8 mouse cellular contexts compared by ENCODE assay signal in genomic region chr8:25307511-25307910, GRCm38 (mm10).
DNase-seq lines count a peak whose midpoint lies in the region; ATAC-seq and TF ChIP-seq lines count a peak whose summit lies in the region.
"Had no signal": no experiment of that assay in that cellular context is flagged by ENCODE, and none has a peak within 500 bp of the region (broad histone marks: within the 10 kb centered on the region; RNA-seq: fewer than 3 reads in every experiment).

No protein-coding gene starts in this region.

- TF ChIP-seq POLR2A in limb, embryonic 14.5 days (IDR thresholded peaks at IDR 0.05; ENCODE audit: borderline replicate concordance, extremely low read depth, insufficient read depth, insufficient read length) = no peak

- no peak overlapping the region for H3K4me3 ChIP-seq in heart, embryonic 10.5 days
- no peak overlapping the region for H3K4me3 ChIP-seq in limb, embryonic 13.5 days
- H3K4me3 ChIP-seq in limb, embryonic 10.5 days = no peak overlapping the region
- no peak overlapping the region for H3K4me3 ChIP-seq in limb, embryonic 14.5 days (replicated peaks; ENCODE audit: low read length)

- no peak overlapping the region for H3K9ac ChIP-seq in limb, embryonic 13.5 days
- H3K9ac ChIP-seq in limb, embryonic 14.5 days (ENCODE audit: low read depth, low read length, severe bottlenecking) = no peak overlapping the region

- H3K4me2 ChIP-seq in limb, embryonic 13.5 days (replicated peaks) = no peak overlapping the region
- no peak overlapping the region for H3K4me2 ChIP-seq in limb, embryonic 14.5 days (replicated peaks; ENCODE audit: low read depth, low read length, severe bottlenecking)

- 0 out of 2 replicates have a peak, but pooled peaks have one; percentile 21 for ATAC-seq in limb, embryonic 13.5 days (ENCODE audit: low FRiP score, low read depth)
- no peak; the same call in 1 of the 2 replicates for ATAC-seq in limb, embryonic 14.5 days (ENCODE audit: low FRiP score, low read depth)

- H3K9me3 ChIP-seq in heart, embryonic 10.5 days = no peaks in the 10 kb centered on the region
- H3K9me3 ChIP-seq in limb, embryonic 13.5 days = no peaks in the 10 kb centered on the region
- H3K9me3 ChIP-seq in limb, embryonic 10.5 days (replicated peaks) = no peaks in the 10 kb centered on the region
- no peaks in the 10 kb centered on the region for H3K9me3 ChIP-seq in limb, embryonic 14.5 days (ENCODE audit: control insufficient read depth, low read length)

- H3K36me3 ChIP-seq in heart, embryonic 10.5 days = no peaks in the 10 kb centered on the region
- H3K36me3 ChIP-seq in limb, embryonic 13.5 days = no peaks in the 10 kb centered on the region
- no peaks in the 10 kb centered on the region for H3K36me3 ChIP-seq in limb, embryonic 10.5 days
- no peaks in the 10 kb centered on the region for H3K36me3 ChIP-seq in limb, embryonic 14.5 days (ENCODE audit: control insufficient read depth, insufficient read depth, low read length)

- 0 out of 2 replicates have a peak, but pooled peaks cover 4% of the 10 kb centered on the region for H3K27me3 ChIP-seq in heart, embryonic 10.5 days (ENCODE audit: insufficient read depth, poor library complexity, severe bottlenecking)
- no peaks in the 10 kb centered on the region for H3K27me3 ChIP-seq in limb, embryonic 13.5 days
- no peaks in the 10 kb centered on the region for H3K27me3 ChIP-seq in limb, embryonic 10.5 days (ENCODE audit: low read depth, poor library complexity, severe bottlenecking)
- H3K27me3 ChIP-seq in limb, embryonic 14.5 days (ENCODE audit: control insufficient read depth, insufficient read depth, low read length) = no peaks in the 10 kb centered on the region

- H3K4me1 ChIP-seq in heart, embryonic 10.5 days = no peaks in the 10 kb centered on the region
- H3K4me1 ChIP-seq in limb, embryonic 13.5 days = peaks cover 38% of the 10 kb centered on the region
- peaks cover 18% of the 10 kb centered on the region; the same call in 1 of the 2 replicates for H3K4me1 ChIP-seq in limb, embryonic 10.5 days
- H3K4me1 ChIP-seq in limb, embryonic 14.5 days (ENCODE audit: control insufficient read depth, insufficient read depth, low read length) = peaks cover 30% of the 10 kb centered on the region

- peak; percentile 94 for DNase-seq in heart, adult 11 months
- no peak for DNase-seq in heart, embryonic 10.5 days (ENCODE audit: low spot score)
- DNase-seq in limb, embryonic 10.5 days (ENCODE audit: low spot score) = no peak
- peak; percentile 37 for DNase-seq in ZHBTc4 (ENCODE audit: low read depth, low spot score)
- DNase-seq in limb, embryonic 14.5 days (ENCODE audit: low spot score) = no peak
- no peak for DNase-seq in urinary bladder, postnatal 10 days (ENCODE audit: low spot score)
- DNase-seq: thymus, adult 18-20 months had no signal

- WGBS in heart, embryonic 10.5 days = 82% methylated on average over 11 of the region's 11 CpGs
- 41% methylated on average over 11 of the region's 11 CpGs for WGBS in limb, embryonic 13.5 days
- 83% methylated on average over 11 of the region's 11 CpGs for WGBS in limb, embryonic 10.5 days
- 47% methylated on average over 11 of the region's 11 CpGs for WGBS in limb, embryonic 14.5 days

- H3K27ac ChIP-seq in heart, embryonic 10.5 days = no peak overlapping the region
- peak overlapping the region; percentile 72; the same call in 1 of the 2 replicates for H3K27ac ChIP-seq in limb, embryonic 13.5 days
- H3K27ac ChIP-seq in limb, embryonic 10.5 days = no peak overlapping the region
- peak overlapping the region; percentile 66; the same call in 1 of the 2 replicates for H3K27ac ChIP-seq in limb, embryonic 14.5 days (replicated peaks; ENCODE audit: low read depth, low read length)

Comparison
In these comparisons a context has a peak if more than half of its experiments do, and no peak if none do; other contexts are left out.
1. DNase-seq: peak in heart, adult 11 months (single experiment) and ZHBTc4 (single experiment); none in heart, embryonic 10.5 days (single experiment), limb, embryonic 10.5 days (single experiment), limb, embryonic 14.5 days (single experiment) and urinary bladder, postnatal 10 days (single experiment).
2. H3K27ac ChIP-seq: peak in limb, embryonic 13.5 days (single experiment) and limb, embryonic 14.5 days (single experiment); none in heart, embryonic 10.5 days (single experiment) and limb, embryonic 10.5 days (single experiment).